Mouse (Mus musculus): ENCODE measurements around the gene Gm4450.
"Not testable (repeated sequence)": the region's sequence is repeated elsewhere in the genome, so short reads cannot be mapped to it uniquely, and the experiment has no call there.

Gm4450 gene

GRCm38 (mm10) chr3:98416426-98417250 lies 40.3 kb downstream of the Gm4450 start:
- DNase-seq = no peak

- no peak for DNase-seq
Observed at GRCm38 (mm10) chr3:98414296-98414695, 42.6 kb downstream of the Gm4450 start.

- DNase-seq = no peak
Observed at GRCm38 (mm10) chr3:98413733-98414132, 43.2 kb downstream of the Gm4450 start.

- not testable (repeated sequence) for DNase-seq
Observed at GRCm38 (mm10) chr3:98410619-98411580, 46.0 kb downstream of the Gm4450 start.

GRCm38 (mm10) chr3:98407261-98407780 lies 49.6 kb downstream of the Gm4450 start:
- DNase-seq = not testable (repeated sequence)

GRCm38 (mm10) chr3:98406569-98407144 lies 50.3 kb downstream of the Gm4450 start:
- DNase-seq = not testable (repeated sequence)

GRCm38 (mm10) chr3:98405877-98406276 lies 51.0 kb downstream of the Gm4450 start:
- DNase-seq = not testable (repeated sequence)

GRCm38 (mm10) chr3:98404268-98404895 lies 52.5 kb downstream of the Gm4450 start:
- DNase-seq = not testable (repeated sequence)
